Mouse (Mus musculus) MEL (cell line): Measurements from ENCODE around the gene Ggps1.

ENCODE experiments used
- BHLHE40 ChIP-seq: IDR thresholded peaks from 2 replicates; pipeline ENCODE4 v1.6.1; 2012; ENCODE audit warnings: low read depth, mild to moderate bottlenecking, inconsistent platforms, low read length, improper control_type of control experiment, borderline replicate concordance
- ZC3H11A ChIP-seq: IDR thresholded peaks from 2 replicates; pipeline ENCODE4 v1.6.1; 2012; ENCODE audit warnings: low read depth, mild to moderate bottlenecking, inconsistent platforms, low read length, improper control_type of control experiment

- no peak for TF ChIP-seq ZC3H11A
- TF ChIP-seq BHLHE40 = no peak
Measured at GRCm38 (mm10) chr13:14011454-14011995, 51.8 kb downstream of the Ggps1 start.
